Mouse (Mus musculus): ENCODE data around the gene Klra8.

GRCm38 (mm10) chr6:130092336-130092948, 37.3 kb downstream of the Klra8 start:
- TF ChIP-seq E2F4 (IDR thresholded peaks at IDR 0.05; ENCODE audit: insufficient read depth) = no peak
- TF ChIP-seq POLR2AphosphoS2 (IDR thresholded peaks at IDR 0.05; ENCODE audit: insufficient read length, low read depth) = no peak

Measured in myocyte (in vitro differentiated cells).